Mouse (Mus musculus) common myeloid progenitor, adult 5-6 weeks (primary cell): ENCODE data around the gene Zbtb21. TPM values are rescaled to one million over a fixed set of nuclear protein-coding genes. Genes with fewer than 3 reads are reported as not detected.
"Not testable (repeated sequence)": the region's sequence is repeated elsewhere in the genome, so short reads cannot be mapped to it uniquely, and the experiment has no call there.

Source experiments
- ATAC-seq: replicated peaks from 2 replicates; pipeline ENCODE4 v1.8.0; 2016; ENCODE audit warnings: low read depth, mild to moderate bottlenecking, moderate TSS enrichment, inconsistent platforms; ENCODE audit not compliant: poor library complexity, severe bottlenecking
- total RNA-seq: library from RNA; stranded (forward); fragments of 200-1000, 187-1606 nt; gene quantifications from 2 replicates; pipeline ENCODE4 v1.2.3, GENCODE M21; 2017

The Zbtb21 gene
- total RNA-seq = 14.7 and 20.9 TPM in 2 replicates

DNA sequence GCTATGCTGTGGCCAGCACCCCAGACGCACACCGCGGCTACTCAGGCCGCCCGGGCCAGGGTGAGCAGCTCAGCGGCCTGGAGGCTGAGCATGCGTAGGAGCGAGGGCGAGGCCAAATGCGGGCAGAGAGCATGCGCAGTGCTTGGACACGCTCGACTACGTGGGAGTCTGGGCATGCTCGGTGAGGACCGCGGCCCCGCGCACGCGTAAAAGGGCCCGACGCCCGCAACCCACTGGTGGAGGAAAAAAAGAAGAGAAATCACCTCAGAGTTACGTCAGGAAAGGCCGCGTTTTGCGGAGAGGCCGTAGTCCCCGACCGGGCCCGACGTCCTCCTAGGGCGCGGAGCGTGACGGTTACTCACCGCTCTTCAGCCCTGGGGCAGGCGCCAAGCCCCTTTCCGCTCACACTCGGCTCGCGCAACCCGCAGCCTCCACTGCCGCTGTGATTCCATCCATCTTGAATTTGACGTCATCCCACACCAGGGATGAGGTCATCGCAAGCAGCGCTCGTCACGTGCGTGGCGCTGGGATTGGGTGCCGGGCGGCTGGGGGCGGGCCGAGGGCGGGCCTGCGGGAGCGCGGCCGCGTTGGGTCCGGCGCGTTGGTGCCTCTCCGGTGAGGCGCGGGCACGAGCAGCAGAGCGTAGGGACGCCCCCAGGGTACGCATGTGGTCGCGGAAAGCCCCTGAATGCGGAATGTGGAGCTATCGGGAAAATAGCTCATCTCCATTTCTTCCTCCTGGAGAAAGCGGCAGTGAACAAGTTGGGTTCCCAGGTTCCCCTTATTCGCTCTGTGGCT, at the start of gene Zbtb21, which contains the start of gene C2cd2:
Zbtb21 (minus strand) TSS at position 472 of the 798 bp plus-strand sequence.
C2cd2 (minus strand) TSS at position 448 of the 798 bp plus-strand sequence.
- ATAC-seq = peak; percentile 85

GRCm38 (mm10) chr16:97997383-97997731, 34.9 kb upstream of the Zbtb21 start:
- ATAC-seq = not testable (repeated sequence)

DNA sequence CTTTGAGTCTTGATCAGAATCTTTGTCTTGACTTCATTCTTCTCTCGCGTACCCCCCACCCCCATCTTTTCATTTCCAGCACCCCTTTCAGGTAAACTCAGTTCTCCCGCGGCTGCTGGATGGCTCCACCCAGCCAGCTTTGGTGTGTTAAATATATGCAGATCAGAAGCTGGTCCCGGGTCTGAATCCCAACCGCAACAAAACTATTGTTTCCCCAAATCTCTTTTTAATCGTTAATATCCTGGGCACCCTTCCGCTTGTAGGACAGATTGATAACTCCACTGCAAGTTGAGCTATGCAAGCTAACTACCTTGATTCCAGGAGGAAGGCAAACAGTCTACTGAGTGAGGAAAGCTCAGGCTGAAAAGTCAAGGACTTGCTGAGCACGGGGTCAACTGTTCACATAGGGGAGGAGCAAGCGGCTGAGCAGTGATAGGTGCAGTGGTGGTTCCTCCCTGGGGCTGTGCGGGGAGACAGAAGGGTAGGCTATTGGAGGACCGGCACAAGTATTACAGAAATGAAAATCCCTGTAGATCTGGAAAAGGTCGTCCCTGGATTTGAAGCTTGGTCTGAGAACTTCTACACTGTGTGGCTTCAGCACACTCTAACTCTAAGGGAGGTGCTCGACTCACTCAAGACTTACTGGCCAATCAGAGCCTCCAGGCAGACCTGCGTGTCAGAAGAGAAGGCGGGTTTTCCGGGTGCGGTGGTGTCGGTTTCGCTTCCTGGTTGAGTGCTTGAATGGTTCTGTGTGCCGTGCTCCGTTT, 34.4 kb upstream of the Zbtb21 start, which contains the start of gene B230307C23Rik:
B230307C23Rik (plus strand) TSS at position 700 of the 767 bp plus-strand sequence.
- peak; percentile 96 for ATAC-seq

- 0 out of 2 replicates have a peak, but pooled peaks have one; percentile 13 for ATAC-seq
Observed at GRCm38 (mm10) chr16:97995849-97996615, 33.6 kb upstream of the Zbtb21 start.

DNA sequence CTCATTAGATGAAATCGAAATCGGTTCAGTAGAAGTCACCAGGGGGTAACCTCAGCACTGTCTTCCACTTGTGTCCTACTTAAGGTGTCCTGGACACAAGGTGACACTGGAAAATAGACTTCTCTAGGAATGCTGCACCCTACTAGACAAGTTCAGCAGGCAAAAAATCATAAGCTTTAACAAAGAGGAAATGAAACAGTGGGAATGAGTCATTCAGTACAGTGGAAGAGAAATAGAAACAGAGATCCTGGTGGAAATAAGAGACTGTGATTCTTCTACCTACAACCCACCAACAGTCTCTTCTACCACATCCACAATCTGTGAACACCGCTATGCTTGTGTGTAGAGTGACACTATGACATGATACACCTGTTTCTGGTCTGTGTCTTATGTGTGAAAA, 30.1 kb upstream of the Zbtb21 start:
- not testable (repeated sequence) for ATAC-seq

GRCm38 (mm10) chr16:97991517-97991916, 29.1 kb upstream of the Zbtb21 start:
- no peak for ATAC-seq

GRCm38 (mm10) chr16:97984589-97984988, 22.2 kb upstream of the Zbtb21 start:
- no peak for ATAC-seq

- no peak for ATAC-seq
Observed at GRCm38 (mm10) chr16:97981362-97981761, 18.9 kb upstream of the Zbtb21 start.

DNA sequence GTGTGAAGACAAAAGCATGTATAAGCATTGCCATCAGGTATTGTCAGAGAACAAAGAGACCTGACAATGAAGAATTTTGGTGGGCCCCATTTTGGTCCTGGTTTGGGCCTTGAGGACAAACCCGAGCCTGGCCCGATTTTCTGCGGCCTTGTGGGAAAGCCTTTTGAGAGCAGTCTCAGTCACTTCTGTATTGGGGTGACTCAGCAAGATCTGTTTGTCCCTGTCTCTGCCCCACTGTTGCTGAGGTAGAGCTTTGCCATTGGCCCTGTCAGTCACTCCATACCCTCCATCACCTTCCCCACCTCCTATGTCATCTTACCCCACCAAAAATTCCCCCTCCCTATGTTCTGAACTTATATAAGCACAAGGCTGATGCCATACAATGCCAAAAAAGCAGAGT, 15.3 kb upstream of the Zbtb21 start:
- ATAC-seq = 0 out of 2 replicates have a peak, but pooled peaks have one; percentile 5

DNA sequence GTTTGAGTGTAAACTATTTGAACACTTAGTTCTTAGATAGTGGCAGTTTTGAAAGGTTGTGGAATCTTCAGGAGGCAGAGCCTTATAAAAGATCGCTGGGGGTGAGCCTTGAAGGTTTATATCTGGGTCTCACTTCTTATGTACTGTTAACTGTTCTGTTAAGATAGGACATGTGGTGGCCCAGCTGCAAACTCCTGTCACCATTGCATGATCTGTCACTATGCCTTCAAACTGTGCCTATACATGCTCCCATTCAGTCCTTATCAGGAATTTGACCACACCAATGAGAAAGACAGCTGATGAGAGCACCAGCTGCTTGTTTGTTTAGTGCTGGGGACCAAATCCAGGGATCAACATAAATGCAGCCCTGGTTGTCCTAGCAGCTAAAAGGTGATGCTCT, 14.9 kb upstream of the Zbtb21 start:
- ATAC-seq = peak; percentile 81; the same call in 1 of the 2 replicates

GRCm38 (mm10) chr16:97963956-97964540, 1.6 kb upstream of the Zbtb21 start:
- ATAC-seq = no peak

DNA sequence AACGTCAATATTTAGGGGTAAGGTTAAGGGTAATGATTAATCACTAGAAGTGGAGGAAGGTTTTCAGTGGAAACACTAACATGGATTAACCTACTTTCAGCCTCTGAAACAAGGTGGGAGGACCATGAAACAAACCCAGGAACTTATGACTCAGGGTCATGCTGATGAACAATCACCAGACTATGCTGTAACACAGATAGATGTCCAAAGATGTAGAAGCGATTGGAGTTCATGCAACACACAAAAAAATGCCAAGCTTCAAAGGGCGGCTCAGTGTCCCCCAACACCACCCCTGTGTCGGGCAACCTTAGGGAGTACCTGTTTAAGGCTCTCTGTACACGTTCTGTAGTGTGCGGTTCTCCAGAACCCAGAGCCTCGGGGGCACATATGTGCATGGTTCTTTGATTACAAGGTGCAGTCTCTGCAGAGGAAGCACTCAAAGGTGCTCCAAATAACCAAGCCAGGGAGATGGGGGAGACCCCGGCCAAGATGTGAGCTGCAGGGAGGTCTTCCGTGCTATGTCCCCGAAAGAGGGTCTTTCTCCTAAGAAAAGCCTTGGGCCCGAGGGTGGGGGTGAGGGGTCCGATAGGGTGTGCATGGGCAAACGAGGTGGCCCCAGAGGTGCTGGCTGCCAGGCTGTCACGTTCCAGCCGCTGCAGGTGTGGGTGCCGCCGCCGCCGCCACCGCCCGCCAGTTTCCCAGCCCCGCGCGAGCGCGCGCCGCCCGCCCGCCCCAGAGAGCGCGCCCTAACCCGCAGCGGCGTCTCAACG, 856 bp downstream of the Zbtb21 start:
- ATAC-seq = no peak

DNA sequence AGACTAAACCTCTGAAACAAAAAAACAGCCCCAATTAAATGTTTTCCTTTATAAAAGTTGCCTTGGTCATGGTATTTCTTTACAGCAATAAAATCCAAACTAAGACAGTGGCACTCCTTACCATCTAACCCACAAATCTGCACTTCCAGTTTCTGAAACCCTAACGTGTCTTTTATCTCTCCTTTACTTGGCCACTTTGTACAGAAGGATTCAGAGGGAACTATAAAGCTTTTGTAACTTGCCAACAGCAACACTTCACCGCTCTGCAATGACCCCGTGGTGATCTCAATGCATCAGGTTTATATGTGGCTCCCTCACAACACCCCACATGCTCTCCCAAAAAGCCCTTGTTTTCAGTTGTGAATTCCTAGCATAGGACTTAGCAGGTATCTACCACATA, 2.1 kb downstream of the Zbtb21 start:
- ATAC-seq = no peak

DNA sequence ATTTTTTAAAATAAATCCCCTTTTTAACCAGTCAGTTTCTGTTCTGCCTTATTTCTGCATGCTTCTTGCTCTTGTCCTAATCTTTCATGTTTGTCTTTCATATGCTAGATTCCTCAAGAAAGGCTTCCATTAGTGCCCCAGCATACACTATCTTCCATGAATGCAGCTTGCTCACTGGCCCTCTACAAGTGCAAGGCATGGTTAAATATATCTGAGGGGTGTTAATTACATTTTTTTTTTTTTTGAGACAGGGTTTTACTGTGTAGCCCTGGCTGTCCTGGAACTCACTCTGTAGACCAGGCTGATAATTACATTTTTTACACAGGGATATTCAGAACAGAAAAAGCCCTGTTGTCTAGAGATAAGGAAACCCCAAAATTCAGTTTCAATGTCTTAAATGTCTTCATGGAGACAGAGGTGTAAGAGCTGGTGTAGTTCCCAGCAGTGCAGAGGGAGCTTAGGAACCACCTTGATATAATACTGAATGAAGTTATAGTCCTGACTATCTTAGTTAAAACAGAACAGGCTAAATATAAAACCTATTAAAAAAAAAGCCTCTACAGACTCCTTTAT, 3.9 kb downstream of the Zbtb21 start:
- no peak for ATAC-seq

GRCm38 (mm10) chr16:97957626-97958025, 4.8 kb downstream of the Zbtb21 start:
- no peak for ATAC-seq

GRCm38 (mm10) chr16:97956011-97956410, 6.4 kb downstream of the Zbtb21 start:
- ATAC-seq = no peak

GRCm38 (mm10) chr16:97953300-97953699, 9.1 kb downstream of the Zbtb21 start:
- peak; percentile 51; the same call in 1 of the 2 replicates for ATAC-seq

GRCm38 (mm10) chr16:97952801-97953200, 9.6 kb downstream of the Zbtb21 start:
- no peak; the same call in 1 of the 2 replicates for ATAC-seq

- ATAC-seq = no peak
Observed at GRCm38 (mm10) chr16:97952371-97952770, 10.1 kb downstream of the Zbtb21 start.
